8 mouse cellular contexts compared by ENCODE assay signal in the genomic region with DNA sequence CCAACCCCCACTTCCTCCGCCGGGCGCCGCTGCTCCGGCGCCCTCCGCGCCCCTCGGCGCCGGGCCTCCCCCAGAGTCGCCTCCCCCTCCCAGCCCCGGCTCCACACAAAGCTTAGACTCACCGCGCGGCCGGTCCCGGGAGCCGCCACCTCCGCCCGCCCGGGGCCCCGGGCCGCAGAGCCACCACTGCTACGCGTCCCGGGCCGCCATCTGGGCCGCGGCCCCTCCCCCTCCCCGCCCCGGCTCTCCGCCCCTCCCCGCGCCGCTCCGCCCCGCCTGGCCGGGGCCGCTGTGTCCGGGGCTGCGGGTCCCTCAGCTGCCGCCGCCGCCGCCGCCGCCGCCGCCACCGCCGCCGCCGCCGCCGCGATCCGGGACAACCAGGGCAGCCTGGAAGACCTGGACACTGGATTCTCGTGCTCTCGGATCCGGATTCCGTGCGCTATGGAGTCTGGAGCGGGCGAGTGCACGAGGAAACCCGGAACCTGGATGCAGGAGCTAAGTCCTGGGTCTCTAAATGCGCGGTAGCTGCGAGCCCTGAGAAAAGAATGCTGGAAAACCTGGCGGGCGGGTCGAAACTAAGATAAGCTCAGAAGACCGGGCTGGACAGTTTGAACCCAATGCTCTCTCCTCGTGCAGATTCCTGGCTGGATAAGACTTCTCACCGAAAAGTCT. TPM values are rescaled to one million over a fixed set of nuclear protein-coding genes. Genes with fewer than 3 reads are reported as not detected.
A peak's percentile ranks its signal among the peaks of the same experiment; 100 is the strongest.
DNase-seq lines count a peak whose midpoint lies in the region; ATAC-seq and TF ChIP-seq lines count a peak whose summit lies in the region.

A gene (minus strand): TSS at position 221 of the 672 bp plus-strand sequence.

- H3K4me2 ChIP-seq in lung, embryonic 15.5 days = peak within 1 kb of the TSS; percentile 74

- DNase-seq in MN1 (ENCODE audit: low spot score) = peak; percentile 97
- DNase-seq in cerebellum, adult 8-10 months = peak; percentile 97
- DNase-seq in hindbrain, embryonic 10.5 days (ENCODE audit: low spot score) = peak; percentile 97
- DNase-seq in layer of hippocampus, adult 9-10 months (ENCODE audit: low spot score) = peak; percentile 88
- DNase-seq in thymus, adult 18-20 months = peak; percentile 64 to 76

- no peaks in the 10 kb centered on the region for H3K9me3 ChIP-seq in hindbrain, embryonic 10.5 days
- H3K9me3 ChIP-seq in lung, embryonic 15.5 days = no peaks in the 10 kb centered on the region

- peaks cover 71% of the 10 kb centered on the region for H3K4me1 ChIP-seq in hindbrain, embryonic 10.5 days (replicated peaks)
- peaks cover 59% of the 10 kb centered on the region for H3K4me1 ChIP-seq in lung, embryonic 15.5 days
- H3K4me1 ChIP-seq in olfactory bulb, adult 2 months (ENCODE audit: control insufficient read depth, insufficient read depth, low read length) = peaks cover 13% of the 10 kb centered on the region

- ATAC-seq in frontal cortex, adult (ENCODE audit: low TSS enrichment) = peak; percentile 67
- peak; percentile 85 for ATAC-seq in lung, embryonic 15.5 days (ENCODE audit: borderline replicate concordance, extremely low read depth, low FRiP score, low TSS enrichment)

- WGBS in hindbrain, embryonic 10.5 days = under 1% methylated on average over 75 of the region's 76 CpGs
- under 1% methylated on average over 62 of the region's 76 CpGs for WGBS in lung, embryonic 15.5 days
- WGBS in olfactory bulb, adult 2 months = 1% methylated on average over 67 of the region's 76 CpGs

- H3K4me3 ChIP-seq in hindbrain, embryonic 10.5 days = peak within 1 kb of the TSS; percentile 92
- peak within 1 kb of the TSS; percentile 93 for H3K4me3 ChIP-seq in lung, embryonic 15.5 days
- H3K4me3 ChIP-seq in olfactory bulb, adult 2 months (ENCODE audit: insufficient read depth, low read depth, low read length) = peak within 1 kb of the TSS; percentile 100

- H3K27me3 ChIP-seq in hindbrain, embryonic 10.5 days (ENCODE audit: insufficient read depth, poor library complexity, severe bottlenecking) = 0 out of 2 replicates have a peak, but pooled peaks cover 4% of the 10 kb centered on the region
- H3K27me3 ChIP-seq in lung, embryonic 15.5 days = no peaks in the 10 kb centered on the region

- peak within 1 kb of the TSS; percentile 97 for H3K9ac ChIP-seq in lung, embryonic 15.5 days

- TF ChIP-seq CTCF in olfactory bulb, adult 2 months (IDR thresholded peaks at IDR 0.05; ENCODE audit: insufficient read depth, low read depth, low read length) = no peak

- peak within 1 kb of the TSS; percentile 100 for H3K27ac ChIP-seq in hindbrain, embryonic 10.5 days
- H3K27ac ChIP-seq in lung, embryonic 15.5 days = peak within 1 kb of the TSS; percentile 99
- H3K27ac ChIP-seq in olfactory bulb, adult 2 months (ENCODE audit: insufficient read depth, low read depth, low read length) = peak within 1 kb of the TSS; percentile 60

- no peak for TF ChIP-seq POLR2A in olfactory bulb, adult 2 months (IDR thresholded peaks at IDR 0.05; ENCODE audit: insufficient read depth, low read depth, low read length)

- no peaks in the 10 kb centered on the region for H3K36me3 ChIP-seq in hindbrain, embryonic 10.5 days
- no peaks in the 10 kb centered on the region for H3K36me3 ChIP-seq in lung, embryonic 15.5 days

RNA-seq across cellular contexts. Expression of the gene that starts here (rescaled TPM):
- polyA plus RNA-seq in hindbrain, embryonic 10.5 days (2016; fragmentation: Nextera tagmentation; extraction: Ambion mirVana) = 6.8 and 9.2 TPM in 2 replicates
- polyA plus RNA-seq in lung, embryonic 15.5 days (2015; fragmentation: Nextera tagmentation; extraction: Ambion mirVana) = 6.2 and 6.4 TPM in 2 replicates
- not detected in 2 replicates for polyA plus RNA-seq in olfactory bulb, adult 2 months (2012; ENCODE audit: insufficient read depth, insufficient read length, low replicate concordance, missing spikeins)

Comparison
In these comparisons a context has a peak if more than half of its experiments do, and no peak if none do; other contexts are left out.
1. Peak in every context shown above with its lines: DNase-seq, ATAC-seq, H3K4me3 ChIP-seq and H3K27ac ChIP-seq.